Comparison of ENCODE assay signal across 32 mouse cellular contexts in genomic region chr8:94210225-94210624, GRCm38 (mm10). TPM values are rescaled to one million over a fixed set of nuclear protein-coding genes. Genes with fewer than 3 reads are reported as not detected.
A peak's percentile ranks its signal among the peaks of the same experiment; 100 is the strongest.
DNase-seq lines count a peak whose midpoint lies in the region; ATAC-seq and TF ChIP-seq lines count a peak whose summit lies in the region.
"Had no signal": no experiment of that assay in that cellular context is flagged by ENCODE, and none has a peak within 500 bp of the region (broad histone marks: within the 10 kb centered on the region; RNA-seq: fewer than 3 reads in every experiment).

No protein-coding gene starts in this region.

- intact Hi-C loops in left cerebral cortex, adult 2 months (cut with DNase I), result loop anchor here (2.0 kb wide), 1 partner anchor 57 kb away; no protein-coding TSS in a partner anchor

- peaks cover 7 to 8% of the 10 kb centered on the region in 2 experiments for H3K4me1 ChIP-seq in heart, embryonic 14.5 days (ENCODE audit: control insufficient read depth in 2 of 2, insufficient read depth in 2 of 2, low read length in 2 of 2)
- peaks cover 6% of the 10 kb centered on the region for H3K4me1 ChIP-seq in heart, embryonic 11.5 days (ENCODE audit: control insufficient read depth, insufficient read depth, low read length)
- H3K4me1 ChIP-seq in olfactory bulb, adult 2 months (ENCODE audit: control insufficient read depth, insufficient read depth, low read length), result peaks cover 2% of the 10 kb centered on the region

- no peak for TF ChIP-seq POLR2A in olfactory bulb, adult 2 months (IDR thresholded peaks at IDR 0.05; ENCODE audit: insufficient read depth, low read depth, low read length)

- no peak for DNase-seq in left cerebral cortex, adult 2 months (ENCODE audit: extremely low spot score in 1 of 2, low spot score in 2 of 2)
- no peak for DNase-seq in left cerebral cortex, adult 18-20 months (ENCODE audit: low spot score in 2 of 2)
- DNase-seq in brain, adult 2 months (ENCODE audit: low read depth, low spot score), result peak; percentile 84
- DNase-seq: adrenal gland, adult 2 months; adrenal gland, postnatal 36 days; B cell, adult 2 months; gastrocnemius, postnatal 25 days; kidney, adult 9 months; kidney, postnatal 10 days; liver, embryonic 13.5 days; lung, adult 18-20 months; midbrain, embryonic 14.5 days; spleen, adult 18-20 months; thymus, adult 18-20 months; thymus, postnatal 25 days had no signal

- H3K9ac ChIP-seq in heart, embryonic 14.5 days (ENCODE audit: low read length), result no peak overlapping the region
- no peak overlapping the region for H3K9ac ChIP-seq in heart, embryonic 11.5 days (ENCODE audit: low read depth, low read length)
- H3K9ac ChIP-seq: forebrain, embryonic 12.5 days; heart, embryonic 12.5 days; hindbrain, embryonic 14.5 days; limb, embryonic 15.5 days; liver, embryonic 13.5 days; neural tube, embryonic 12.5 days had no signal

- H3K27me3 ChIP-seq in heart, embryonic 14.5 days (ENCODE audit: control insufficient read depth, insufficient read depth, low read length), result no peaks in the 10 kb centered on the region
- H3K27me3 ChIP-seq in heart, embryonic 11.5 days (ENCODE audit: control insufficient read depth, insufficient read depth, low read length), result peaks cover 2% of the 10 kb centered on the region; the same call in 1 of the 2 replicates
- H3K27me3 ChIP-seq: forebrain, embryonic 12.5 days; heart, embryonic 12.5 days; limb, embryonic 15.5 days; neural tube, embryonic 12.5 days had no signal

- 53% methylated on average over 3 of the region's 3 CpGs for WGBS in heart, embryonic 14.5 days
- 69% methylated on average over 3 of the region's 3 CpGs for WGBS in heart, embryonic 11.5 days (ENCODE audit: insufficient replicate concordance)
- 31% methylated on average over 3 of the region's 3 CpGs for WGBS in olfactory bulb, adult 2 months

- H3K4me3 ChIP-seq in heart, embryonic 14.5 days (ENCODE audit: control insufficient read depth in 1 of 2, insufficient read depth in 1 of 2, low read depth in 1 of 2, low read length in 2 of 2), result no peak overlapping the region
- no peak overlapping the region for H3K4me3 ChIP-seq in heart, embryonic 11.5 days (ENCODE audit: low read depth, low read length)
- no peak overlapping the region for H3K4me3 ChIP-seq in left cerebral cortex, adult 2 months
- H3K4me3 ChIP-seq in olfactory bulb, adult 2 months (ENCODE audit: insufficient read depth, low read depth, low read length), result no peak overlapping the region
- H3K4me3 ChIP-seq: erythroblast, embryonic 14.5 days; forebrain, embryonic 12.5 days; heart, embryonic 12.5 days; limb, embryonic 10.5 days; limb, embryonic 15.5 days; liver, embryonic 13.5 days; neural tube, embryonic 12.5 days had no signal

- H3K9me3 ChIP-seq in heart, embryonic 14.5 days (ENCODE audit: control insufficient read depth, low read length), result no peaks in the 10 kb centered on the region
- H3K9me3 ChIP-seq in heart, embryonic 11.5 days (replicated peaks; ENCODE audit: control insufficient read depth, low read length), result no peaks in the 10 kb centered on the region
- H3K9me3 ChIP-seq: forebrain, embryonic 12.5 days; heart, embryonic 12.5 days; limb, embryonic 10.5 days; limb, embryonic 15.5 days; liver, embryonic 13.5 days; neural tube, embryonic 12.5 days had no signal

- no peak for TF ChIP-seq CTCF in left cerebral cortex, adult 2 months (IDR thresholded peaks at IDR 0.05)
- no peak for TF ChIP-seq CTCF in olfactory bulb, adult 2 months (IDR thresholded peaks at IDR 0.05; ENCODE audit: insufficient read depth, low read depth, low read length)

- H3K4me2 ChIP-seq in heart, embryonic 14.5 days (ENCODE audit: low read length), result peak overlapping the region; percentile 27; the same call in 1 of the 2 replicates
- H3K4me2 ChIP-seq in heart, embryonic 11.5 days, result no peak overlapping the region
- H3K4me2 ChIP-seq: forebrain, embryonic 12.5 days; heart, embryonic 12.5 days; hindbrain, embryonic 14.5 days; limb, embryonic 15.5 days; liver, embryonic 13.5 days; neural tube, embryonic 12.5 days had no signal

- H3K36me3 ChIP-seq in heart, embryonic 14.5 days (ENCODE audit: control insufficient read depth, insufficient read depth, low read length), result no peaks in the 10 kb centered on the region
- no peaks in the 10 kb centered on the region for H3K36me3 ChIP-seq in heart, embryonic 11.5 days (ENCODE audit: control insufficient read depth, insufficient read depth, low read length)
- H3K36me3 ChIP-seq: forebrain, embryonic 12.5 days; heart, embryonic 12.5 days; limb, embryonic 10.5 days; limb, embryonic 15.5 days; liver, embryonic 13.5 days; neural tube, embryonic 12.5 days had no signal

- H3K27ac ChIP-seq in heart, embryonic 14.5 days (replicated peaks in 1 of 2; ENCODE audit: control insufficient read depth in 1 of 2, insufficient read depth in 1 of 2, low read depth in 2 of 2, low read length in 2 of 2), result no peak overlapping the region
- no peak overlapping the region for H3K27ac ChIP-seq in heart, embryonic 11.5 days (ENCODE audit: low read depth, low read length)
- H3K27ac ChIP-seq in left cerebral cortex, adult 2 months, result peak overlapping the region; percentile 90
- H3K27ac ChIP-seq in olfactory bulb, adult 2 months (ENCODE audit: insufficient read depth, low read depth, low read length), result 0 out of 2 replicates have a peak overlapping the region, but pooled peaks have one; percentile 32
- H3K27ac ChIP-seq: forebrain, embryonic 12.5 days; hindbrain, embryonic 14.5 days; limb, embryonic 10.5 days; limb, embryonic 15.5 days; liver, embryonic 13.5 days; macrophage; neural tube, embryonic 12.5 days had no signal

- no peak for ATAC-seq in heart, embryonic 14.5 days (ENCODE audit: insufficient number of reproducible peaks, insufficient read depth, low FRiP score, low read depth)
- no peak for ATAC-seq in heart, embryonic 11.5 days (replicated peaks; ENCODE audit: insufficient number of reproducible peaks, low FRiP score, low TSS enrichment)
- no peak for ATAC-seq in erythroid progenitor cell, adult 5-6 weeks (replicated peaks; ENCODE audit: low FRiP score, poor library complexity, severe bottlenecking)
- ATAC-seq: activated CD4-positive, CD25-positive, alpha-beta regulatory T cell, adult 4 months; intestine, postnatal 0 days; lung, postnatal 0 days had no signal

RNA-seq across cellular contexts. Expression of gene Nup93, which starts 4.1 kb away (rescaled TPM):
- 56.9 and 59.4 TPM in 2 replicates for polyA plus RNA-seq in heart, embryonic 14.5 days (2014; fragmentation: Nextera tagmentation; extraction: Ambion mirVana)
- polyA plus RNA-seq in heart, embryonic 11.5 days (2014; fragmentation: Nextera tagmentation; extraction: Ambion mirVana), result 73.4 and 79.1 TPM in 2 replicates
- total RNA-seq in left cerebral cortex, adult 2 months (2021), result 10 to 100 TPM; 48.7 to 51.4 TPM
- total RNA-seq in left cerebral cortex, adult 18-20 months (2021), result 10 to 100 TPM; 40.5 to 46.5 TPM
- polyA plus RNA-seq in olfactory bulb, adult 2 months (2012; ENCODE audit: insufficient read depth, insufficient read length, low replicate concordance, missing spikeins), result not detected in 2 replicates
- 21.8 and 22.7 TPM in 2 replicates for total RNA-seq in erythroid progenitor cell, adult 5-6 weeks (2015; ENCODE audit: low replicate concordance)
- total RNA-seq in erythroid progenitor cell, adult 5-6 weeks (2017; ENCODE audit: low replicate concordance), result 10.3 and 20.4 TPM in 2 replicates

RNA-seq across cellular contexts. Expression of gene Mt1, which starts 31.3 kb away (rescaled TPM):
- polyA plus RNA-seq in heart, embryonic 14.5 days (2014; fragmentation: Nextera tagmentation; extraction: Ambion mirVana), result 438 and 453 TPM in 2 replicates
- polyA plus RNA-seq in heart, embryonic 11.5 days (2014; fragmentation: Nextera tagmentation; extraction: Ambion mirVana), result 270 and 395 TPM in 2 replicates
- 100 to 1,000 TPM; 490 to 507 TPM for total RNA-seq in left cerebral cortex, adult 2 months (2021)
- 100 to 1,000 TPM; 333 to 422 TPM for total RNA-seq in left cerebral cortex, adult 18-20 months (2021)
- 885 TPM in 1 of 2 replicates, not detected in the other for polyA plus RNA-seq in olfactory bulb, adult 2 months (2012; ENCODE audit: insufficient read depth, insufficient read length, low replicate concordance, missing spikeins)
- total RNA-seq in erythroid progenitor cell, adult 5-6 weeks (2015; ENCODE audit: low replicate concordance), result 62.5 and 80.4 TPM in 2 replicates
- 18.0 and 24.4 TPM in 2 replicates for total RNA-seq in erythroid progenitor cell, adult 5-6 weeks (2017; ENCODE audit: low replicate concordance)

RNA-seq across cellular contexts. Expression of gene Mt2, which starts 37.8 kb away (rescaled TPM):
- 37.5 and 38.6 TPM in 2 replicates for polyA plus RNA-seq in heart, embryonic 14.5 days (2014; fragmentation: Nextera tagmentation; extraction: Ambion mirVana)
- polyA plus RNA-seq in heart, embryonic 11.5 days (2014; fragmentation: Nextera tagmentation; extraction: Ambion mirVana), result 58.5 and 102 TPM in 2 replicates
- 100 to 1,000 TPM; 384 to 423 TPM for total RNA-seq in left cerebral cortex, adult 2 months (2021)
- 100 to 1,000 TPM; 215 to 228 TPM for total RNA-seq in left cerebral cortex, adult 18-20 months (2021)
- polyA plus RNA-seq in olfactory bulb, adult 2 months (2012; ENCODE audit: insufficient read depth, insufficient read length, low replicate concordance, missing spikeins), result not detected in 2 replicates
- total RNA-seq in erythroid progenitor cell, adult 5-6 weeks (2015; ENCODE audit: low replicate concordance), result 24.5 and 44.4 TPM in 2 replicates
- total RNA-seq in erythroid progenitor cell, adult 5-6 weeks (2017; ENCODE audit: low replicate concordance), result 11.6 TPM in 1 of 2 replicates, not detected in the other
- polyA plus RNA-seq: activated CD4-positive, CD25-positive, alpha-beta regulatory T cell, adult 4 months had no signal

RNA-seq across cellular contexts. Expression of gene Mt3, which starts 57.8 kb away (rescaled TPM):
- 78.6 and 88.7 TPM in 2 replicates for polyA plus RNA-seq in heart, embryonic 14.5 days (2014; fragmentation: Nextera tagmentation; extraction: Ambion mirVana)
- 22.7 TPM in 2 replicates for polyA plus RNA-seq in heart, embryonic 11.5 days (2014; fragmentation: Nextera tagmentation; extraction: Ambion mirVana)
- 100 to 1,000 TPM; 848 to 875 TPM for total RNA-seq in left cerebral cortex, adult 2 months (2021)
- total RNA-seq in left cerebral cortex, adult 18-20 months (2021), result 100 to 1,000 TPM; 795 to 921 TPM
- polyA plus RNA-seq in olfactory bulb, adult 2 months (2012; ENCODE audit: insufficient read depth, insufficient read length, low replicate concordance, missing spikeins), result not detected in 2 replicates
- not detected in 2 replicates for total RNA-seq in erythroid progenitor cell, adult 5-6 weeks (2015; ENCODE audit: low replicate concordance)
- total RNA-seq in erythroid progenitor cell, adult 5-6 weeks (2017; ENCODE audit: low replicate concordance), result not detected in 2 replicates
- total RNA-seq: hematopoietic stem cell, adult 5-6 weeks; megakaryocyte-erythroid progenitor cell, adult 5-6 weeks had no signal
- polyA plus RNA-seq: activated CD4-positive, CD25-positive, alpha-beta regulatory T cell, adult 4 months; erythroblast, embryonic 14.5 days; macrophage had no signal

Comparison
In these comparisons a context has a peak if more than half of its experiments do, and no peak if none do; other contexts are left out.
1. H3K27ac ChIP-seq: peak in left cerebral cortex, adult 2 months (single experiment) and olfactory bulb, adult 2 months (single experiment); none in heart, embryonic 14.5 days (0 of 2) and heart, embryonic 11.5 days (single experiment).
2. RNA of gene Mt1, which starts 31.3 kb away (total RNA-seq): 490 to 507 TPM in left cerebral cortex, adult 2 months and 333 to 422 TPM in left cerebral cortex, adult 18-20 months; 18.0 to 80.4 TPM in erythroid progenitor cell, adult 5-6 weeks; every median in the first group is over 4 times any median in the second.
3. RNA of gene Mt2, which starts 37.8 kb away (total RNA-seq): 384 to 423 TPM in left cerebral cortex, adult 2 months and 215 to 228 TPM in left cerebral cortex, adult 18-20 months; 11.6 to 44.4 TPM in erythroid progenitor cell, adult 5-6 weeks; every median in the first group is over 4 times any median in the second.